Mouse (Mus musculus) lung, postnatal 4 days (tissue): Measurements from ENCODE around the gene Gp1bb.

Experiments
- DNase-seq, 2 experiments: peaks; one replicate each; pipeline ENCODE4 v3.0.0; 2021

Gene Gp1bb

DNA sequence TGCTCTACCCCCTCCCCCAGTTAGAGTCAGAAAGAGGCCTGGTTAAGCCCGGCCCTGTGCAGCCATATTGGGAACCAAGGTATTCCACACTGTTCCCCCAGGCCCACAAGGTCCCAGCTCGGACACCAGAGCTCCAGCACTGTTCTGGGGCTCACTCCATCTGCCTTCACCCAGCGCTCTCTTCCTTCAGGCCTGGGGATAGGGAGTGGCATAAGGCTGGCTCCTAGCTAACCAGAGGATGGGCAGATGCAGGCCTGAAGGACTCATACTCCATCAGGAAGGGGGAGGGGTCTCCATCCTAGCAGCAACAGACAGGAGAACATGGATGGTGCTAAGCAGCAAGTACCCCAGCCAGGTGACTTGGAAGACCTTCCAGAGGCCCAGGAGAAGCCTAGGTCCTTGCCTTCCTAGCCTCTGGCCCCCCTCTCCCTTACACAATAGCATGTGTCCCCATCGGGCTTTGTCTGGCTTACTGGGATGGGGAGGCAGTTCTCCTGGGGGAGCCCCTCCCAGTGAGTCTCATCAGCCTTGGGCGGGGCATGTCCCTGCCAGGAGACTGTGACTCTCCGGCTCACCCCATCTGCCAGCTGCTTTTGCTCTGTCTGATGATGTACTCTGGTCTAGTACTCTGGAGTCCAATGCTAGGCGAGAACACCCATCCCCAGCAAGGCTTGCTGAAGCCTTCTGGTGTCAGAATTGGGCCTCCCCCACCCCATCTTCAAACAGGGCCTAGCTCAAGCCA is 6.2 kb upstream of the Gp1bb start:
- peak in 1 of 2 experiments; percentile 19 for DNase-seq

DNA sequence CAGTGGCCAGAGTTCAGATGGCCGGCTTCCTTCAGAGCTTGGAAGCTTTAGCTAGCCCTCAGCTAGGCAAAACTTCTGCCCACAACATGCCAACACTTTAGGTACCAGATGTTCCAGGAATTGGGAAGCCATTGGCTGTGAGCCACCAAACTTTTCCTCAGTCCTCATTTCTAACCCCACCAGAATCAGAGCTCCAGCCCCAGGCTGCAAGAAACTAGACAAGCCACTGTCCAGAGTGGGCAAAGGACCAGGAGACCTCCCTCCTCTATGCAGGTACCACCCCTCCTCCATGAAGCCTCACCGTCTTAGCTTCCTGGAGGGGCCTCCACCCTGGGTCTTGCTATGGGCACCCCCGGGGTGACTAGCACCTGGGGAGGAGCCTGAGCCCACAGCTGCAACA is 5.0 kb upstream of the Gp1bb start:
- DNase-seq, result peak in 1 of 2 experiments; percentile 17

DNA sequence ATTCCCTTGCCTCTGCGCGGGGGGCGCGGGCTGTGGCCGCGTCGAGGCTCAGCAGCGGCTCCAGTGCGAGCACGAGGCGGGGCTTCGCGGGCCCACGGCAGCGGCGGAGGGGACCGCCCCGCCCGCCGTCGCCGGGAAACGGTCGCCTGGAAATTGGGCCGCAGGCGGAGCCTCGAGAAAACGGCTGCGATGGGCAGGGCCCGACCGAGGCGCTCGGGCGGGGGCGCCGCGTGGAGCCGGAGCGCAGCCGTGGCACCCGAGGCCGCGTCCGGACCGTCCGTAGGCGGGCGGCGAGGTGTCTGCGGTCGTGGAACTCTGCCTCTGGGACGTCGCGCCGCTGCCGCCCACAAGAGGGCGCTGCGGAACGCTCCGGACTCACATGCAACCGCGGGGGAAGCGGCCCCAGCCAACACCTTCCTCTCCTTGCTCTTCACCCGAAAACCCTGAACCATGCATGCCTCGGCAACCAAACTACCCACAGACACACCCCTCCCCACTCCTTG is 4.2 kb upstream of the Gp1bb start, which contains the start of gene Gm49601:
Gene Gm49601 (minus strand): TSS at position 52 of the 503 bp plus-strand sequence.
- peak; percentile 87 to 88 for DNase-seq

DNA sequence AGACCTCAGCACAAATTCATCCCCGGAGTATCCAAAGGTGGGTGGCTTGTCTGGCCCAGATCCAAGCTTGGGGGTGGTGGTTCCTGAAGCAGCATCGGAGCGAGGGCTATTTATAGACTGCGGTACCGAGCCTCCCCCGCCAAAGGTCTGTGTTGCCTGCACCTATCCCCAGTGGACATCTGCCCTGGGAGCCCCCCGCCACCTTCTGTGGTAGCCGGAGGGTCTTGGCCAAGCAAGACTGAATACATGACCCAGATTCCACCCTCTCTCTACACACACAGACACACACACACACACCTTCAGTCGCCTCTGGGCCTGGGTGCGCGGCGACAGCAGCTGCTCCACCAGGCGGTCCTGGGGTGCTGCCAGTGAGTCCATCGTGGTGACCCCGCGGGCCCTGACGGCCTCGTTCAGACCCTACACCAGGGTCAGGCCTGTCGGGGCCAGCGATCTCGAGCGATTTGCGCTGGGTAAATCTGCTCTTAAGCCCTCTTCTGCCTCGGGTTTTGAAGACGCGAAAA is 3.6 kb upstream of the Gp1bb start:
- DNase-seq, result peak in 1 of 2 experiments; percentile 35

- DNase-seq, result no peak
Observed at GRCm38 (mm10) chr16:18625097-18625496, 2.9 kb upstream of the Gp1bb start.

GRCm38 (mm10) chr16:18624641-18625040 is 2.4 kb upstream of the Gp1bb start:
- DNase-seq, result no peak

- no peak for DNase-seq
Observed at GRCm38 (mm10) chr16:18623751-18624540, 1.7 kb upstream of the Gp1bb start.

DNA sequence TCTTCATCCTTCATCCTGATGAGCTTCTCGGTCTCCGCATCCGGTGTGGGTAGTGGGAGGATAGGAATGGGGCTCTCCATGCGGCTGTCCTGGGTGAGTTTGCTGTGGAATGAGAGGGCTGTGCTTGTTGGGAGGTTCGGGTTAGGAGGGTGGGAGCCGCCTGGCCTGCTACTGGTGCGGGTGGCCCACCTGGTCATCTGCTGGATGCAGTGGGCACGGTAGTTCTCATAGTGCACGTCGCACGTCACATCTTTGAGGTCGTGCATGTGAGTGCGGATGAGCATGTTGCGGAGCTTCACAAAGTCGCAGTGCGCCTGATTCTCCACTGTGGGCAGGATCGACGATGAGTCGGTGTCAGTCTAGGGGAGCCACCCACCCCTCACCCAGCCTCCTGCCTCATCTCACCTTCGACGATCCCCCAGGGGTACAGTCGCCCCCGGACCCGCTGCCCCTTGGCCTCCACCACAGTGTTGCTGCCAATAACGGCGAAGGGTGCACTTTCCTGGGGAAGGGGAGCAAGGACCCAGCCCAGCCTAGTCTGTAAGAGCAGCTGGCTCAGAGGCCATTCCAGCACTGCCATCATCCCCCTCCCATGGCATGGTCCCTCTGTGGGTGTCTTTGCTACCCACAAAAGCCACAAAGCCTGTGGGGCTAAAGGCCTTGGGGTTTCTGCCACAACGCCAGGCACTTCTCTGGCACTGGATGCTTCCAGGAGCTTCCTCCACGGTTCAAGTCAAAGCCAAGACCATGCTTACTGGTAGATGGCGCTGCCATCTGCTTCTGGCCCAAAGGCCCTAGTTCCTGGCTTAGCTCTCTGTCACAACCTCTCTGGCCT is 930 bp upstream of the Gp1bb start:
- DNase-seq, result no peak

DNA sequence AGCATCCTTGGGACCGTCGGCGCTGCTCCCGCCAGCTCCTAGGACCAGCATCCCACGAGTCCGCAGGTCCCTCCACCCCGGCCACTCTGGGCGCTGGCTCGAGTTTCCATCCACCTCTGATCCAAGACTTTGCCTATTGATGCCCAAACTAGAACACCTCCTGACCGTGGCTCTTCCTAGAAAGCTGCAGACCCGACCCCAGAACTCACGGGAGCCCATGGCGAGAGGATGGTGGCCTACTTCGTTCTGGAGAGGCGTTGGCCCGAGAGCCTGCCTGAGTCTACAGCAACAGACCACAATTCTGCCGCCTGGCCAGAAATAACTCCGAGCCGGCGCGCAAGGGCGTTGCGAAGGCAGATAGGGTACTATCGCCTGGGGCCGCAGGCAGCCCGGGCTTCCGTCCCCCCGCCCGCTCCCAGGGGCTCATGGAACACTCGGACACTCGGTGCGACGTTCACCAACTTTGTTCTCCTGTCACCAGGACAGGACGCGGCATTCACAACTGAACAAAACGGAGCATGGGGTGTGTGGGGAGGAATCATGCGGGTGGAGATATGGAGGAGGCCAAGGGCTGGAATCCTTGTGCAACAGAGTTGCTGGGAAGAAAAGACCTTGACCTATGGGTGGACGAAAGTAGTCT is 721 bp downstream of the Gp1bb start:
- DNase-seq, result no peak

DNA sequence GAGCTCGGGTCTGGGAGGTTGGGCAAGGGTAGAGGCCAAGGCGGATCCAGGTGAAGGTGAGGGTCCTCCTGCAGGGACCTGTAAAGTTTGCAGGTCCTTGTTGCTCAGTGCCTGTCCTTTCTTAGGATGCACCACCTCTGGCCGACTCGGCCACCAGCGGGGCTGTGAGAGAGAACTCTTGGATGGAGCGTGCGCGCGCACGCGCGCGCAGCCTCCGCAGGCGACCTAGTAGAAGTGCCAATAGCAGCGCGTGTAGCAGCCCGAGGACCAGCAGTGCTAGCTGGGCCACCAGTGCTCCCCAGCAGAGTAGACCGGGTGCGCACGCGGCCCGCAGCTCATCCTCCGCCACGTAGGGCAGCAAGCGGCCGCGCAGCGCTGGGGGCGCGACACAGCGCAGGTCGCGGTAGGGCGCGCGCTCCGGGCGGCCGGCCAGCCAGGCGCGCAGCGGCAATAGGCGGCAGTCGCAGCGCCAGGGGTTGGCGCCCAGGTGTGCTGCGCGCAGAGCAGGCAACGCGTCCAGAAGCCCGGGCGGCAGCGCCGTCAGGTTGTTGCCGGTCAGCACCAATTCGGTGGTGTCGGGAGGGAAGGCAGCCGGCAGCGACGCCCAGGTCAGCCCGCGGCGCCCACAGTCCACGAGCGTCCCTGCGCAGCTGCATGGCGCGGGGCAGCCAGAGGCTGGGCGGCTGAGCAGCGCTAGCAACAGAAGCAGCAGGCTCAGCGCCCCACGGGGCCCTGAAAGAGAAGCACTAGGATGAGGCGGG is 1.4 kb downstream of the Gp1bb start:
- DNase-seq, result peak in 1 of 2 experiments; percentile 53

DNA sequence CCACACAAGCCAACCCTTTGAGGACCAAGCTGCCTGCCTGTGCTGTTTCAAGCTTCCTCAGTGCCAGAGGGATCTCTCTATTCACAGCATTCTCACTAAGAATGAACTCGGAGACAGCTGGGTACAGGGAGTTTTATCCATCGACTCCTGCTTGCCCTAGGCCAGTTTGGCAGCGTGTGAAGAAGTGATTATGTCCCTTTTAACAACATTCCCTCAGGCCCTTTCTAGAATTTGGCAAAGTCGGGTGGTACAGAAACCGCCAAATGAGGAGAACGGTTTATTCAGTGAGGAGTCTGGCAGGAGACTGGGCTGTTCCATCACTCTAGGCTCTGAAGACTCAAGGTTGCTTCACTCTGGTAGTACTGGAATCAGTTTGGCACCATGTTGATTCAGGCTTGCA is 2.0 kb downstream of the Gp1bb start:
- no peak for DNase-seq

- peak in 1 of 2 experiments; percentile 59 for DNase-seq
Observed at GRCm38 (mm10) chr16:18619110-18619509, 3.1 kb downstream of the Gp1bb start.

DNA sequence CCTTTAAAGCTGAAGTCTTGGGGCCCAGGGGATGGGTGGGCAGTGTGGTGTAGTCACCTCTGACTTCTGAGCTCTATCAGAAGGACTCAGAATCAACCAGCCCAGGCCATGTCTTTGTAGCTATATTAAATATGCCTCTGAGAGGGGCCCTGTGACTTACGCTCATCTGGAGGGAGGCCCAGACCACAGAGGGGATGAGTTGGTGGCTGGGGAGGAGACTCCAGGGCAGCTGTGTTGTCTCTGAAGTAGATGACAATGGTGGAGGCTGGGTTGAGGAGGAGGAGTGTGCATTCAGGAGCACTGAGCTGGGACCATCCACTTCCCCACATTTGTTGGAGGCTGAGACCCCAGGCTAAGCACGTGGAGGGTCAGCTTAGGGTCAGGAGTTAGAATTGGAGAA is 3.9 kb downstream of the Gp1bb start:
- DNase-seq, result no peak

DNA sequence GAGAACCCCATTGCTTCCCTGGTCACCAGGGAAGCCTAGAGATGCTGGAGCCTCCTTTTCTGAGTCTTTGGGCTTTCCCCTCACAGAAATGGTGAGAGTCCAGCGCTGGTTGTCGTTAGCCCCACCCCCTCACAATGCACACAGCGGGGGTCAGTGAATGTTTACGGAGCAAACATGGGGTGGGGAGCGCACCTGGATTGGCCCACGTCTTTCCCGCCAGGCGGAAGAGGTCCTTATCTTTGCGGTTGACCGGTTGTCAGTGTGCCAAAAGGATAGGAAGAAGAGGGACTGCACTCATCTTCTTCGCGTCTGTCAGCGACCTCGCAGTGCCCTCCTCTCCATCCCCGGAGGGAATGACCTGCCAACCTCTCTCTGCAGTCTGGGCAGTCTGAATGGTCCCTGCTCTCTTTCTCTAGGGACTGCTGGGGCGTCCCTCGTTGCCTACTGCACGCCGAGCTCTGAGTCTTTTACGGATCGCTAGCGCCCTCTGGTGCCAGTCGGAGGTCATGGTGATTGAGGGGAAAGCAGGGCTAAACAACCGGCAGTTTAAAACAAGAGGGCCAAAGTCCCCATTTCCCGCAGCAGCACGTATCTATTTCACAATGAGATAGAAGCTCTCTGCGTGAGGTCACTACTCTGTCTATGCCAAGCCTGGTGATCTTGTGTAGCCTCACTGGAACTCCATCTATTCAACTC is 4.7 kb downstream of the Gp1bb start:
- DNase-seq, result peak; percentile 85 to 91

- no peak for DNase-seq
Observed at GRCm38 (mm10) chr16:18613301-18613700, 8.9 kb downstream of the Gp1bb start.

GRCm38 (mm10) chr16:18611752-18612151 is 10.5 kb downstream of the Gp1bb start:
- peak in 1 of 2 experiments; percentile 78 for DNase-seq

DNA sequence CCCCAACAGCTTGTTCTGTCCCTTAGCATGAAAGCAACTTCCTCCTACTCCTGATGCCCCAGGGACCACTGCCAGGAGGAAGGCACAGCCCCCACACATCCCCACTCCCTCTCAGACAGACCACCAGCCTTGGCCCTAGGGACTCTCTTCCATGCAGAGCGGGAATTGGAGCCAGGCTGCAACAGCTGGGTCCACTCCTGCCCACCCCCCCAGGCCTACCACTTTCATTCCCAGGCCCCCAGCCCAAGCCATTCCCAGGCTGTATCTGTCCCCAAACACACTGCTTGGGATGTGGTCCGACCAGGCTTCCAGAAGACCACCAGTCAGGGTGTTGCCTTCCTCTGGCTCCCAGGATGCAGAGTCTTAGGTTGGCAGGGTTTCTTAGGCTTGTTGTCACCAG is 13.1 kb downstream of the Gp1bb start:
- no peak for DNase-seq

GRCm38 (mm10) chr16:18608226-18608625 is 14.0 kb downstream of the Gp1bb start:
- no peak for DNase-seq

DNA sequence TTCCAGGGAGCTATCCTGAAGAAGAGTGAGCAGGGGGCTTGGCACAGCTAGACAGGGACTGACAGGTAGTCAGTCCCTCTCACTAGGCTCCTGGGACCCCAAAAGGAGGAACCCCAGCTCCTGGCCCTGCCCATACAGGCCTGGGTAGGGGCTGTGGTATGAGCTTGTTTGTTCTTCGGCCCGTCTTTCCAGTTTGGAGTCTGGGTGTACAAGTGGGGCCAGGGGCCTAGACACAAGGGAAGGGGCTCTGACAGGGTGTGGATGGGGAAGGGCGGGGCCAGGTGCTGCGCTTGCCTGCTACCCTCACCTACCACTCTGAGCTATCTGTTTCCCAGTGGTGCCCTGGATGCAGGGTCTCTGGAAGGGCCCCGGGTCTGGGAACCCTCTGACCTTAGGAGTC is 16.5 kb downstream of the Gp1bb start:
- DNase-seq, result no peak

DNA sequence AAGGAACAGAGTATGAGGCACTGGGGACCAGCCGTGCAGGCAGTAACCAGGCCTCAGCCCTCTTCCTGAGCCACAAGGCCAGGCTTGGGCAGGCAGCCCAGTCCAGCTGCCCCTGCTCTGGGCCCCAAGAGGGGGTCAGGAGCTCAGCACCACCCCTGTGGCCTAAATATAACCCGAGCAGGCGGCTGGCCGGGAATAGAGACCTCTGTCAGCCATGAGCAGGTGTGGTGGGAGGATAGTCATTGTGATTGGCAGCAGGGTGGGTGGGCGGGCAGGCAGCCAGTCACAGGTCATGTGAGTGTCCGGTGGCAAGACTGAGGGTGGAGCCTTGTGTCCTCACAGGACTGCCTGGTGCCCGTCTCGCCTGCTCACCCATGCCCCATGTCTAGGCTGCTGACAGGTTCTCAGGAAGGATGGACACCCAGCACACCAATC is 17.9 kb downstream of the Gp1bb start:
- DNase-seq, result no peak

DNA sequence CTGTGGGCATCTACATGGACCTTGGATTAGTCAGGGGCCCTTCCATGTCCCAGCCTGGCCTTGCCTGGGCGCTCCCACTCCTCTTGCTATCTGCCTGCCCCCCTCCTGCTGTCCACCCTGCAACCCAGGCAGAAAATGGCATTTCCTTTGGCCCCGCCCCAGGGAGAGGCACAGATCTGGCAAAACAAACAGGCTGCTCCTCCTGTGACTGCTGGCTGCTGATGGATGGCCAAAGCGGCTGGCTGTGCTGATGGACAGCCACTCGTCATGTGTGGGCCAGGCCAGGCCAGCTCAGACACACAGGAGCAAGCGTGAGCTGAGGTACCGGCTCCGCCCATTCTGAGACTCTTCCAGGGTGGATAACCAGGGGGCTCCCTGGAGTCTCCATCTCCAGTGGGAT is 20.8 kb downstream of the Gp1bb start:
- no peak for DNase-seq
